Mouse (Mus musculus): ENCODE measurements around the gene Nkx2-5.

The Nkx2-5 gene

DNA sequence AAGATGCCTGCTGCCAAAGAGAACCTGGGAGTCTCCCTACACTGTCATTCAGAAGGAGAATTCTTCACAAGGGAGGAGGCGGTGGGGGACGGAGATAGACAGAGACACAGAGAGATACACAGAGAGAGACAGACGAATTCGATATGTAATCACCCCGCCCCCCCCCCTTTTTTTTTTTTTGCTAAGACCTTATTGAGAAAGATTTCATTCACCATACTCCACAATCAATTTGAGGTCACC, at the start of gene Nkx2-5:
Gene Nkx2-5, minus strand, starts transcription at position 101 of the 240 bp plus-strand sequence.
- DNase-seq = no peak

DNA sequence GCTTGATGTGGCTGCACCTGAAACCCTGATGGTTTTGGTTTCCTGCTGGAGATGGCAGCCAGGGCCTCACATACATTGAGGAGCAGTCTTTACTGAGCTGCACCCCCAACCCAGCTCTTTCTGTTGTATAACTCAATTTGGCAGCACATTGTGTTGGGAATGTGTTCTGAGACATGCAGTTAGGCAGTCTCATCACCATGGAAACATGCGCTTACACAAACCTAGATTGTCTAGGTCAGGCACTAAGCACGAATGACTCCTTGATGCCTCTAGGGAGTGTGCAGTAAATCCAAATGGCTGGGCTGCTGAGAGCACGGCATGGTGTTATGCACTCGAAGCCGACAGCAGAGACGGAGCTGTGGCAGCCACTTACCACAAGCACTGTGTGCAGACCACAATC, 49.5 kb upstream of the Nkx2-5 start:
- DNase-seq = no peak

GRCm38 (mm10) chr17:26893492-26893891, 48.7 kb upstream of the Nkx2-5 start:
- DNase-seq = no peak

DNA sequence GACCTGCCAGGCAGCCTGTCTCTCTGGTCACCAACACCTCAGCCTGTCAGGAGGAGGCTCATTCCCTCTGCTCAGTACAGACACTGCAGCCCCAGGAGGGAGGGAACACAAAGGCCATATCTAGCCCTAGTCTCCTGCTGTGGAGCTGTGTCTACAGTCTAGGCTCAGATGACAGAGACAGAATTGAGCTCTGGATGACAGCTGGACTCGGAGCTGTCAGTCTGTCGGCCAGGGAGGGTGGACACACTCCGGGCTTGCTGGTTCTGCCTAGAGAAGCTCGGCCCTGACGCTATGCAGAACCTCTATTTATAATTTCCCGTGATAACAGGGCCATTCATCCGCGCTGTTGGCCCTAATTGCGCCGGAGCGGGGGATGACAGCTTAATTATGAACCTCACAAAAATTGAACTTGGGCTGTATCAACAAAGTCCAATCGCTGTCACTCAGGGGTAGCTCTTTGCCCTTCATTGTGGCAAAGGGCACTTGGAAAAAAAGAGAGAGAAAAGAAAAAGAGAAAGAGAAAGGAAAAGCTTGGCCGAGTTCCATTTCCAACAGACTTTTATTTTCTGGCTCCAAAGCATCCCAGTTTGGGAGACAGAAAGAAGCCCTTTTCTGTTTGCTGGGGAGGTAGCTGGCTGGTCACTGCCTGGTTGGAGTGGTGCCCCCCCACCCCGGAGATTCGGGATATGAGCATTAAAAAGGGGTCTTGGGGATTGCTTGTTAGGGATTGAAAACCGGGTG, 48.0 kb upstream of the Nkx2-5 start:
- peak in 1 of 2 experiments; percentile 51 for DNase-seq

DNA sequence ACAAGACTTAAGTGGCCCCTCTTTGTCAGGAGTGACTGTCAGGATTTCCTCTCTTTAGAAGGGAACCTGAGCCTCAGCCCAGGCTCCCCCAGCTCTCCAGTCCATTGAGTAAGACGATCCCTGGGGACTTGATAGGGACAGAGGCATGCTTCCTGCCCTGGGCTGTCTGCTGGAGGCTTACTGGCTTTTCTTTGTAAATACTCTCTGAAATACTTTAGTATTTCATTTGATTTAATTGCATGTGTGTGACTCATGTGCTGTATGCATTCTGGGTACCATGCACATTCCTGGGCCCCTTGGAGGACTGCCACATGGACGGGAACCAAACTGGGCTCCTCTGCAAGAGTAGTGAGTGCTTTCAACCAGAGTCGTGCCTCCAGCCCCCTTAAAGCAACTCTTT, 43.1 kb upstream of the Nkx2-5 start:
- DNase-seq = peak; percentile 22 to 54

DNA sequence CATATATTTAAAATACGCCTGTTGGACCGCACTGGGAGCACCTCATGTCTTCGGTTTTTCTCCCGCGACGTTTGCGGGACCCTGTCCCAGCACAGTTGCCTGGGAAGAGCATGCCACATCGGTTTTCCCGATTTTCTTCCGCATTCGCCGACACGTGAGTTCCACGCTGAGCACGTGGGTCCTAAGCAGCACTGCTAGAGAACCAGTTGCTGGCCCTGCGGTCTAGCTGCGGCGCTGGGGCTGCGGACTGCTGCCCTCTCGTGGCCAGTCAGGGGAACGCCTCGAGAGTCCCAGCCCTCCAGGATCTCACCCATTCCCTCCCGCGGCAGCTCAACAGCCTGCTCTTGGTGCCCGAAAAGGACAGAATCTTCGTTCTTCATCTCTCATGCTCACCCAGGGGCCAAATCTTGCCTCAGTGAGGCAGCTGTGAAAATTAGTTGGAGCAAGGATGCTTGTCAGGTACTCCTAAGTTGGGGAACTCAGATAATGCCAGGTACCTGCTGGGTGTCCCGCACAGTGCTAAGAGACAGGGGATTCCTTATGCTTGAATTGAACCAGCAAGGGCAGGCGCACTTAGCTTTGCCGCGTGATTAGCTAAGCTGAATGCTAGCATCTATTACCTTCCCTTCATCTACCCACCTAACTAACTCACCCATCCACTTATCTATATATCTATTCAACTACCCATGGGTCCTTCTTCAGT, 41.4 kb upstream of the Nkx2-5 start:
- peak; percentile 88 to 92 for DNase-seq

DNA sequence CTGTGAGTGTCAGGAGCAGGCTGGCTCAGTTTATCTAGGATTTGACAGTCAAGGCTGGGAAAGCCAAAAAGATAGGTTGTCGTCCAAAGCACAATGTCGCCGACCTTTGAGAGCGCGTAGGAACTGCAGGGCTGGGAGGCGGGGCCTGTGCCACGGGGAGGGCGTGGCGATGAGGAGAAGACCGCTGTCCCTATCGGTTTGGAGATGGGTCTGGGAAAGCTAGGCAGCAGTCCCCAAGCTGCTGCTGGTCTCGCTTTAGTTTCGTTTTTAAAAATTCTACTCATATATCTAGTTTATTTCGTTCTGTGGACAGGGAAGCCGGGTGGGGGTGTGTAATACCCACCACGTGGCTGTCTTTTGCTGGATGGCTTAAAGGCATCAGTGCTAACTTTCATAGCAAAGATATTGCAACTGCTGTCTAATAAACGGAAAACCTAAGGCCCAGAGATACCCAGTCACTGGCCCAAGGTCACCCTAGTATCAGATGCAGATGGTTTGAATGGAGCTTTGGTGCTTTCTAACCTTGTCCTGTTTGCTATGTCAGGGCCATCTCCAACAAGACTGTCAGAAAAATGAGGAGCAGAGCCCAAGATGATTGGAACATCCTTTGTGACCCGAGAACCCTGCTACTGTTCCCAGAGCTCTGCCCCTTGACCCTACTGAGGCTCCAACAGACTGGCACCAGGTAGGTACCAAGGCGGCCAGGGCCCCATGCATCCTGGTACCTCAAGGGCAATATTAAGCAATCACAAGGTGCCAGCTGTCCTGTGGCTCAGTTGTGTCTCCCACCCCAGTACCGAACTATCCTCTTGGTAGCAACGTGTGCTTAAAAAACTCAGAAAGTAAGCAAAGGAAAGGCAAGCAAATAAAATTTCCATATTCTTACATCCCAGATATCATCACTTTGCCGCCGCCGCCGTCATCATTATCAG, 40.5 kb upstream of the Nkx2-5 start:
- peak; percentile 87 to 88 for DNase-seq

DNA sequence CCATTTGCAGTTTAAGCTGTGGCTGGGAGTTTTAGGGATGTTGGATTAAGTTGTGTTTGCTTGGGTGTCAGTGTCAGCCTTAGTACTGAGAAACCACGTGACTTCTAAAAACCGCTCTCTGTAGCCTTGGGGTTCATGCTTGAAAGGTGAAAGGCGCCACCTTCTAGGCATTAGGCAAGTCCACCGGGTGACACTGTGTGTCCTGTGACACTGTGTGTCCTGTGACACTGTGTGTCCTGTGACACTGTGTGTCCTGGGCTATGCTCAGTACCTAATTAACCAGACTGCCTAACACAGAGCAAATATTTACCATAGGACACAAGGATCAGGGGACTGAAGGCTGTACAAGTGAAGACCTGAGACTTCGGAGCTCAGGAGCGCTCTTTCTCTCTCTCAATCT, 38.8 kb upstream of the Nkx2-5 start:
- no peak for DNase-seq

- no peak for DNase-seq
Measured at GRCm38 (mm10) chr17:26882706-26883105, 37.9 kb upstream of the Nkx2-5 start.

- no peak for DNase-seq
Measured at GRCm38 (mm10) chr17:26879235-26879634, 34.4 kb upstream of the Nkx2-5 start.

- DNase-seq = peak in 1 of 2 experiments; percentile 65
Measured at GRCm38 (mm10) chr17:26877927-26878326, 33.1 kb upstream of the Nkx2-5 start.

DNA sequence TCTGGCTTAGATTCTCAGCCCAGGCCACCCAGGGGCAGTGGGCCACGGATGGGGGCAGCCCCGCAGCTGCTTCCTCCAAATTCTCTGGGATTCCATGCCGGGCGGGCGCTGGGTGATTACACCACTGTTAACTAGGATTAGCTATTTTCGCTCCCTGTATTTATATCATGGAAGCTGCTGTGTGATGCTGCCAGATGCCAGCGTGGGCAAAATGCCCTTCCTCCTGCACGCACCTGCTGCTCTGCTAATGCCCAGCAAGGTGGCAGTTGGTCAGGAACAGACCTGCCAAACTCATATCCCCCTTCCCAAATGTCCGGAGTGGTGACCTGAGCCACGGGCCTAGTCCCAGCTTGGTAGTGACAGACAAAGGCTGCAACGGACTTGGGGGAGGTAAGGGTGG, 29.7 kb upstream of the Nkx2-5 start:
- no peak for DNase-seq

- peak in 1 of 2 experiments; percentile 51 for DNase-seq
Measured at GRCm38 (mm10) chr17:26873502-26873901, 28.7 kb upstream of the Nkx2-5 start.

GRCm38 (mm10) chr17:26872870-26873269, 28.1 kb upstream of the Nkx2-5 start:
- DNase-seq = peak in 1 of 2 experiments; percentile 73

DNA sequence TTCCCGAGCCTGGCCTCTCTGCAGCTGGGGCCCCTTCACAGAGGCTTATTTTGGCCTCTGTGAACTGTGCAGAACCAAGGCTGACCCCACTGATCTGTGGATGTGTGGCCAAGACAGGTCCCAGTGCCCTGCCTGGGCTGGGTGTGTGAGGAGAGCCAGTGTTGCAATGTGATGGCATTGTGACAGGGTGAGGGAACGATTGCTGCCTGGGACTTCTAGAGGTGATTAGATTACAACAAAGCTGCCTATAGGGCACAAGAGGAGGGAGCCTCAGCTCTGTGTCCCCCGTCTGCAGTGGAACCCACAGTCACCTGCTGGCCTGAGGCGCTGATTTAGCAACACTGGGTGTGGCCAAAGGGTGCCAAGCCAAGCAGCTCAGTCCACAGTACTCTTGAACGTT, 23.9 kb upstream of the Nkx2-5 start:
- peak in 1 of 2 experiments; percentile 49 for DNase-seq

DNA sequence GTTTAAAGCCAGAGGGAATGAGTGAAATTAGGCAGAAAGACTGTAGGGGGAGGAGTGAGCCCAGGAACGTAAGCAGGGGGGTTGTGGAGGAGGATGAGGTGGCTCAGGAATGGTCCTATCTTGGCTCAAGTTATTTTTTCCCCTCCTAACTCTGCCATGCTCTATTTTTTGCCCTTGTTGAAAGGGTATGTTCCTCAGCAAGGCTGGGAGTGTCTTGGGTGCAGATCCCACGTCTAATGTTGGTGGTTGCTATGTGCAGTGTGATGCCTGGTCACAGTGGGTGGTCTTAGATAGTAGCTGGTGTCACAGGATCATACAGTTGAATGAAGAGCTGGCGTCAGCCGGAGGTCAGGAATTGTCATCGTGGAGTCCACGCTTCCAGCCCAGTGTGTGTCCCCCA, 20.3 kb upstream of the Nkx2-5 start:
- no peak for DNase-seq

- DNase-seq = no peak
Measured at GRCm38 (mm10) chr17:26864343-26864742, 19.5 kb upstream of the Nkx2-5 start.

DNA sequence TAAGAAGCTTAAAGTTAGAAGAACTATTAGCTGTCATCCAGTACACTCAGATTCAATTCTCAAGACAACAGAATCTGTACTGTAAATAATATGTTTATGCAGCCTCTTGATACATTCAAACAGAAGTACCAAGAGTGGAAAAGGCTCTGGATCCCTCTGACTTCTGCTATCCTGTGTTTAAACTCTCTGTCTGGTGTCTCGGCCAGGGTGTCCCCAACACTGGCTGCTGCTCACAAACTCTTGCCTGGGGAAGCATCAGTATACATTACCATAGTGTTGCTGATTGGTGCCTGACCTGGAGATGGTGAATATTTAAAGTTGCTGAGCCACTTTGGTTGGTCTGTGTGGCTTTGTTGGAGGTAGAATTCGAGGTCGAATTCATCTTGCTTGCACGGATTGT, 17.0 kb upstream of the Nkx2-5 start:
- DNase-seq = no peak

DNA sequence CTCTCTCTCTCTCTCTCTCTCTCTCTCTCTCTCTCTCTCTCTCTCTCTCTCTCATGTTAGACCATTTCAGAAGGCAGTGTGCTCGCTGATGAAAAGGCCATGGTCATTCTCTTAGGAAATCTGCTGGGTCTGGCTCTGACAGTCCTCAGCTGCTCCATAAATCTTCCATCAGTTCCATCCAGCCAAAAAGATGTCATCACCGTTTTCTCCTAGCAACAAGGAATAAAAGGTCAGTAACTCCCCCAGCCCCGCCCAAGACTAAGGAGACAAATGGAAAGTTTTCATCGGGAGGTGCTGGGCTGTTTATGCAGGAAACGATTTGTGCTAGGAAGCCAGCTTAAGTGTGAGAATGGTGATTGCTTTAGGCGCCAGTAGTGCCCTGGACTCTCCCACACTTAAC, 16.6 kb upstream of the Nkx2-5 start:
- peak; percentile 61 to 72 for DNase-seq

DNA sequence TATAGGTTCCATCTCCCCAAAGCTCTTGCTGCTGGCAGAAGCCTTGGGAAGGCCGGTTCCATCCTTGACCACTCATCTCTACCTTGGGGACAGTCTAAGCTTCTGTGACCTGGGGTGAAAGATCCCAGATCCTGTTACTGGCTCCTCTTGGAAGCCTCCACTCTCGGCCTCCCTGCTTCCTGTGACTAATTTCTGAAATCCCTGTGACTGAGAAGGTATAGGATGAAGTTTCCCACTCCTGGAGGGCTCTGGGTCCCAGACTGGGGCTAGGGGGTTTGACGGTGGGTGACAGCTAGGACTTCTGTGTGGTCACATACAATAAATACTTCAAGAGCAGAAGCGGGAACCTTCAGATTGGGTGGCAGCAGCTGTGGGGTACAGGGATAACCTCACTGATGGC, 16.1 kb upstream of the Nkx2-5 start:
- no peak for DNase-seq

DNA sequence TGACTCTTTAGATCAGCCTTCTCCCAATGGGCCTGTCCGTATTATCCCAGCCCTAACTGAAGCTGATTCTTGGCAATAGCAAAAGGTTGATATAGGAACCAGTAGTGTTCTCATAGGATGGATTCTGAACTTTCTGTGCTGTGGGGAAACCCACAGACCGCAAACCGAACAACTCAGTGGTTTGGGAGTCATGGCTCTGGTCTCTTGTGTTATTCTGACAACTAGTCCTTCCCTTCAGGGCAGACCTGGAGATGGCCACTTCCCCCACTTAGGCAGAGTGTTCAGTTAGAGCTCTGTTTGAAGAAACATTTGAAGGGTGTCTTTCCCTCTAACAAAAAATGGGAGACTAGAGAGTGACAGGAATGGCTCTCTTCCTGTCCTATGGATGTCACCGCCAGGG, 7.5 kb upstream of the Nkx2-5 start:
- no peak for DNase-seq

DNA sequence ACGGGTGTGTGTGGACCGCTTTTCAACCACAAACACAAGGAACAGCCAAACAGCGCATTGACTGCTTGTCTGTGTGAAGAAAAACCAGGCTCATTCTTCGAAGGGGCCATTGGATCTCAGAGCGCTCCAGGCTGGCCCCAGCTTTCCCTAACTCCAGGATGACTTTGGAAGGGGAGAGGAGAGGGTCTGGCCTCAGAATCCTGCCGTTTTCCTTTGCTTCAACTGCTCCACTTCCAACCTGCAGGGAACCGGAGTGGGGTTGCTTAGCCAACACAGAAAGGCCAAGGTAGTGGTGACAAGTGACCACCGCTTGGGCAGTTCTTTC, 6.3 kb upstream of the Nkx2-5 start:
- DNase-seq = no peak

- peak in 1 of 2 experiments; percentile 53 for DNase-seq
Measured at GRCm38 (mm10) chr17:26850358-26851135, 5.7 kb upstream of the Nkx2-5 start.
